ENCODE assay signal across 8 mouse cellular contexts in genomic region chr13:84223018-84223417, GRCm38 (mm10). TPM values are rescaled to one million over a fixed set of nuclear protein-coding genes. Genes with fewer than 3 reads are reported as not detected.
DNase-seq lines count a peak whose midpoint lies in the region; ATAC-seq and TF ChIP-seq lines count a peak whose summit lies in the region.

No protein-coding gene starts in this region.

- 38% methylated on average over 5 of the region's 5 CpGs for WGBS in heart, embryonic 14.5 days
- 57% methylated on average over 5 of the region's 5 CpGs for WGBS in hindbrain, embryonic 10.5 days
- WGBS in midbrain, embryonic 10.5 days = 55% methylated on average over 5 of the region's 5 CpGs
- 63% methylated on average over 5 of the region's 5 CpGs for WGBS in thymus, adult 2 months

- TF ChIP-seq POLR2A in thymus, adult 2 months (IDR thresholded peaks at IDR 0.05; ENCODE audit: control insufficient read depth, extremely low read depth, insufficient read depth, low read length, poor library complexity) = no peak

- no peak for DNase-seq in heart, postnatal 4 days
- DNase-seq in G1E (ENCODE audit: low spot score) = no peak
- DNase-seq in hindbrain, embryonic 10.5 days (ENCODE audit: low spot score) = no peak
- DNase-seq in midbrain, embryonic 10.5 days (ENCODE audit: low spot score) = no peak
- DNase-seq in urinary bladder, postnatal 10 days (ENCODE audit: low spot score) = no peak
- DNase-seq in adrenal gland, postnatal 25 days = no peak
- no peak for DNase-seq in thymus, adult 2 months

- TF ChIP-seq CTCF in G1E (IDR thresholded peaks at IDR 0.05; ENCODE audit: low read depth, low read length) = no peak
- TF ChIP-seq CTCF in thymus, adult 2 months (IDR thresholded peaks at IDR 0.05; ENCODE audit: borderline replicate concordance, control insufficient read depth, extremely low read depth, insufficient read depth, low read length, poor library complexity) = no peak

- peaks cover 0 to 11% of the 10 kb centered on the region in 2 experiments; a peak in 2 of 4 replicates for H3K4me1 ChIP-seq in heart, embryonic 14.5 days (ENCODE audit: control insufficient read depth in 2 of 2, insufficient read depth in 2 of 2, low read length in 2 of 2)
- peaks cover 15% of the 10 kb centered on the region for H3K4me1 ChIP-seq in G1E (ENCODE audit: insufficient read depth, low read depth, low read length)
- H3K4me1 ChIP-seq in hindbrain, embryonic 10.5 days (replicated peaks) = peaks cover 26% of the 10 kb centered on the region
- peaks cover 30% of the 10 kb centered on the region for H3K4me1 ChIP-seq in midbrain, embryonic 10.5 days
- peaks cover 4% of the 10 kb centered on the region for H3K4me1 ChIP-seq in thymus, adult 2 months (replicated peaks; ENCODE audit: control insufficient read depth, insufficient read depth, low read length)

- no peaks in the 10 kb centered on the region for H3K27me3 ChIP-seq in heart, embryonic 14.5 days (ENCODE audit: control insufficient read depth, insufficient read depth, low read length)
- H3K27me3 ChIP-seq in G1E (ENCODE audit: insufficient read depth, low read length) = no peaks in the 10 kb centered on the region
- H3K27me3 ChIP-seq in hindbrain, embryonic 10.5 days (ENCODE audit: insufficient read depth, poor library complexity, severe bottlenecking) = no peaks in the 10 kb centered on the region
- H3K27me3 ChIP-seq in midbrain, embryonic 10.5 days (ENCODE audit: low read depth, poor library complexity, severe bottlenecking) = no peaks in the 10 kb centered on the region
- H3K27me3 ChIP-seq in thymus, adult 2 months (ENCODE audit: control insufficient read depth, insufficient read depth, low read length) = no peaks in the 10 kb centered on the region

- H3K4me3 ChIP-seq in heart, embryonic 14.5 days (ENCODE audit: control insufficient read depth in 1 of 2, insufficient read depth in 1 of 2, low read depth in 1 of 2, low read length in 2 of 2) = peak overlapping the region; percentile 58 to 82; a peak in 3 of 4 replicates
- H3K4me3 ChIP-seq in G1E (ENCODE audit: low read depth, low read length) = peak overlapping the region; percentile 88
- peak overlapping the region; percentile 95 for H3K4me3 ChIP-seq in hindbrain, embryonic 10.5 days
- H3K4me3 ChIP-seq in midbrain, embryonic 10.5 days = peak overlapping the region; percentile 95
- no peak overlapping the region for H3K4me3 ChIP-seq in thymus, adult 2 months (ENCODE audit: control insufficient read depth, insufficient read depth, low read length)

- no peak for ATAC-seq in heart, embryonic 14.5 days (ENCODE audit: insufficient number of reproducible peaks, insufficient read depth, low FRiP score, low read depth)
- ATAC-seq in G1E (ENCODE audit: extremely low read depth, insufficient number of reproducible peaks, low FRiP score, poor library complexity, severe bottlenecking) = no peak

- peak overlapping the region; percentile 77 for H3K9ac ChIP-seq in heart, embryonic 14.5 days (ENCODE audit: low read length)

- peak overlapping the region; percentile 83 for H3K4me2 ChIP-seq in heart, embryonic 14.5 days (ENCODE audit: low read length)

- no peaks in the 10 kb centered on the region for H3K36me3 ChIP-seq in heart, embryonic 14.5 days (ENCODE audit: control insufficient read depth, insufficient read depth, low read length)
- peaks cover 13% of the 10 kb centered on the region for H3K36me3 ChIP-seq in G1E (replicated peaks)
- peaks cover 8% of the 10 kb centered on the region; the same call in 1 of the 2 replicates for H3K36me3 ChIP-seq in hindbrain, embryonic 10.5 days
- H3K36me3 ChIP-seq in midbrain, embryonic 10.5 days = peaks cover 9% of the 10 kb centered on the region
- no peaks in the 10 kb centered on the region for H3K36me3 ChIP-seq in thymus, adult 2 months (ENCODE audit: control insufficient read depth, insufficient read depth, low read length)

- H3K9me3 ChIP-seq in heart, embryonic 14.5 days (ENCODE audit: control insufficient read depth, low read length) = no peaks in the 10 kb centered on the region
- H3K9me3 ChIP-seq in G1E (replicated peaks) = no peaks in the 10 kb centered on the region
- no peaks in the 10 kb centered on the region for H3K9me3 ChIP-seq in hindbrain, embryonic 10.5 days
- no peaks in the 10 kb centered on the region for H3K9me3 ChIP-seq in midbrain, embryonic 10.5 days (replicated peaks)

- H3K27ac ChIP-seq in heart, embryonic 14.5 days (replicated peaks in 1 of 2; ENCODE audit: control insufficient read depth in 1 of 2, insufficient read depth in 1 of 2, low read depth in 2 of 2, low read length in 2 of 2) = no peak overlapping the region
- H3K27ac ChIP-seq in hindbrain, embryonic 10.5 days = peak overlapping the region; percentile 90
- 0 out of 2 replicates have a peak overlapping the region, but pooled peaks have one; percentile 89 for H3K27ac ChIP-seq in midbrain, embryonic 10.5 days (replicated peaks)
- H3K27ac ChIP-seq in thymus, adult 2 months (ENCODE audit: control insufficient read depth, insufficient read depth, low read length) = no peak overlapping the region

RNA-seq across cellular contexts. Expression of gene Tmem161b, which starts 0.9 kb away (rescaled TPM):
- 13.1 and 15.0 TPM in 2 replicates for polyA plus RNA-seq in heart, embryonic 14.5 days (2014; fragmentation: Nextera tagmentation; extraction: Ambion mirVana)
- 10 to 100 TPM; 19.6 to 27.1 TPM for total RNA-seq in heart, postnatal 4 days (2021)
- total RNA-seq in G1E (2014; fragmentation: Nextera tagmentation) (21.1 and 21.3 TPM in 2 replicates), G1E (2017) (17.8 and 18.2 TPM in 2 replicates)
- polyA plus RNA-seq in G1E (2012) = 0.34 and 0.43 TPM in 2 replicates
- 16.9 and 17.2 TPM in 2 replicates for polyA plus RNA-seq in hindbrain, embryonic 10.5 days (2016; fragmentation: Nextera tagmentation; extraction: Ambion mirVana)
- 18.8 and 20.8 TPM in 2 replicates for polyA plus RNA-seq in midbrain, embryonic 10.5 days (2016; fragmentation: Nextera tagmentation; extraction: Ambion mirVana)
- 13.7 and 18.4 TPM in 2 replicates for total RNA-seq in adrenal gland, postnatal 25 days (2021)
- polyA plus RNA-seq in thymus, adult 2 months (2012; rRNA removed) = 6.5 and 8.2 TPM in 2 replicates

Comparison
In these comparisons a context has a peak if more than half of its experiments do, and no peak if none do; other contexts are left out.
1. H3K27ac ChIP-seq: peak in hindbrain, embryonic 10.5 days (single experiment) and midbrain, embryonic 10.5 days (single experiment); none in heart, embryonic 14.5 days (0 of 2) and thymus, adult 2 months (single experiment).